Mouse (Mus musculus) urinary bladder, postnatal 36 days (tissue): ENCODE measurements around the gene Hdac5.

Source experiments
- DNase-seq, 2 experiments: peaks; one replicate each; pipeline ENCODE4 v3.0.0; 2022; ENCODE audit warnings: low spot score in 2 of 2, mixed read lengths in 1 of 2

The Hdac5 gene

DNA sequence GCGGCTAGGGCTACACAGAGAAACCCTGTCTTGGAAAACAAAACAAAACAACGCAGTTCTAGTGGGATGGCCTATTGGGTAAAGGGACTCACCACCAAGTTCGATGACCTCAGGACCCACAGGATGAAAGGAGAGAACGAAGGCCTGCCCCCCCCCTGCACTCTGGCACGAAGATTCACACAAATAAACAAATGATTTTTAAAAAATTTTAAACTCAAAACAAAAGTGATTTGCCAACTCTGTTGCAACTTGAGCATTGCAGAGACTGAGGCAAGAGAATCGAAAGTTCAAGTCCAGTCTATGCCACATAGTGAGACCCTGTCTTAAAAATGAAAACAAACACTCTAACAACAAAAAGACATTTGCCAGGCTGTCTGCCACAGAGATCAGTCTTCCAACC is 10.7 kb upstream of the Hdac5 start:
- DNase-seq: no peak

DNA sequence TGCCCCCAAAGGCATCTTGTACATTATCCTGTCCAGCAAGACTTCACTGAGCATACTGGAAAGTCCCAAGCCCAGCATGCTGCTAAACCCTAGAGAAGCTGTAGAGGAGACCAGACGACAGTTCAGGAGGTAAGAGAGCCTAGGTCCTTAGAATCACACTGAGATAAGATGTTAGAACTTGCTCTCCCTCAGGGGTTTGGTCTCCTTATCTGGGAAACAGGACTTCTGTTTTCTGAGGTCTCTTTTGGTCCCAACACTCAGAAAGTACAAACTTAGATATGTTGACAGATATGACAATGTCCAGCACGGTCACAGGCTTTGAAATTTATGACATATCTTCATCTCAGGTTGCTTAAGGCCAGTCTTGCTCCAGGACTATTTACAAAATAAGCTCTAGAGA is 6.1 kb upstream of the Hdac5 start:
- no peak for DNase-seq

DNA sequence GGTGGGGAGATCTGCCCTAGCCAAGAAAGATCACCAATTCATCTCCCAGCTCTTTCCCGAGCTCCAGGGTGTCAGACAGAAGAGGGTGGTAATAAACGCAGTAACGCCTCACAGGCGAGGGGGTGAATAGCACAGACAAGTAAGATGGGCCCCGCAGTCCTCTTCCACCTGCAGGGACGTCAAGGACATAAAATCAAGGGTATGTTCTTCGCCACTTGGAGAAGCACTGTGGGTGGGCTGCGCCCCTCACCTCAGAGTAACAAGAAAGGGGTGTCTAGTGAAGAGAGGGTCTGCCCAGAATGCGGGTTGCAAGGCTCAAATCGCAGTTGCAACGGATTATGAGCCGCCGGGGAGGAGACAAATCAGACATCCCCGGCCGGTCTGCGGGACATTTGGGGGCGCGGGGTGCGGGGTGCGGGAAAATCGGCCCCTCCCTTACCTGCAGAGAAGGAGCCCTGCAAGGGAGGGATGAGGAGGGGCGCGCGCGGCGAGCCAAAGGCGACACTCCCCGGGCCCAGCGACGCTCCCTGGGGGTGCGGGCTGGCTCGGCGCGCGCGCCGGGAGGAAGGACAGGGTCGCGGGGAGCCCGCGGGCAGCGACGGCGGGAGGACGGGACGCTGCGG is 524 bp downstream of the Hdac5 start:
- no peak for DNase-seq

DNA sequence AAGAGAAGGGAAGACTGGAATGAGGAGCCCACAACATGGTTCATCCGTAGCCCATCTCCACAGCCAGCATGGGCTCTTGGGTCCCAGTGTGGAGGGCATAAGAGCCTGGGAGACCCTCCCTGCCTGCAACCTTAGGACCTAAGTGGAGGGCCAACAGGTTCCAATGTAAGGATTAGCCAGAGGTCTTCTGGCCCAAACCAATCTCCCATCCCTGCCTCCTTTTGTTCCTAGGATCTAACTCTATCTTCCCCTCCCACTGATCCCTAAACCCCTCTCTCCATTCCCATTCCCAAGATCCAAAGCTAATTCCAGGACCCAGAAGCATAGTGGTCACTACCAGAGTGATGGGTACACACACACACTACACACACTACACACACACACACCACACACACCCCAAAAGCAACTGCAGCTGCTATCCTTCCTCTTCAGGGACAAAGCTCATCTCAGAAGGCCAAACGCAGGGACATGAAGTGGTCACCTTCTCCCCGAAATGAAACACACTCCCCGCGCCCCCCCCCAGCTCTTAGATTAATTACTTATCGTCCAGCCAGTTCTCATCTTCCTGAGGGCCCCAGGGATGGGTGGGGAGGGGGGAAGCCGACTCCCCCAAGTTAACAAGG is 1.2 kb downstream of the Hdac5 start:
- no peak for DNase-seq

- no peak for DNase-seq
These were observed 1.8 kb downstream of the Hdac5 start for GRCm38 (mm10) chr11:102228191-102228545.

DNA sequence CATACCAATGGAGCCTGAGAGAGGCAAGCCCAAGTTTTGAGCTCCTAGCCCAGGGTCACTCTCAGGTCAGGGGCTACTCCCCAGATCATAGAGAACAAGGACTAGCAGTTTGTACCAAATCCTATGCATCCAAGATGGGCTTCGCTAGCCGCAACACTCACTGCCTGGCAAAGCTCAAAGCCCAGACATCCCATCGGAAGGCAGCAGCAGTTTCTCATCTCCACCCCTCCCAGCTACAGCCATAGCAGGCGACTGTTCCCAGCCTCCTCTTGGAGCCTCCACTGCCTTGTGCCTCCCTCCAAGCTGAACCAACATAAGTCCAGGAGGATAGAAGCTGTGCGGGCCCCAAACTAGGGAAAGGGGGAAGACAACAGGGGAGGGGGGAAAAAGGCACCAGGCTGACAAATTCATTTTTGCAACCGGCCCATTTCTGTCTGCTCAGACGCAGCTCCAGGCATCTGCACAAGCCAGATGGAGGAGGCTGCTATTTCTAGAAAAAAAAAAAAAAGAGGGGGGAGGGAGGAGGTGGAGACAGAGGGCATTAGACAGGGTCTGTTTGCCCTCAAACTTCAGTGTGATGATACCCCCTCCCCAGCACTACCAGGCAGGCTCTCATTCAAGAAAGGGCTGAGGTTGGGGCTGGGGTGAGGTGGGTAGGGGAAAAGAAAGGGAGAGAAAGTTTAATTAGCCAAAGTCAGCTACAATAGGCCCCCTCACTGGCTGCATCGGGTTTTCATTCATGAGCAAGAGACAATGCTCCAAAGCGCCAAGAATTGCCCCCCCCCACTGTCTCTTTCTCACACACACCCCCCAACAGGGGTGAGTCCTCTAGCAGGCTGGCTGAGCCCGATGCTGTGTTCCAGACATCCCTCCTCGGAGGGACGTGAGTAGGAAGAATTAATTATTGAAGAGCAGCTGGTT is 2.4 kb downstream of the Hdac5 start:
- no peak for DNase-seq

GRCm38 (mm10) chr11:102226067-102226978 is 3.6 kb downstream of the Hdac5 start:
- DNase-seq: no peak

- DNase-seq: no peak
These were observed 4.7 kb downstream of the Hdac5 start for GRCm38 (mm10) chr11:102225221-102225620.

GRCm38 (mm10) chr11:102224686-102225085 is 5.3 kb downstream of the Hdac5 start:
- no peak for DNase-seq

- no peak for DNase-seq
These were observed 6.8 kb downstream of the Hdac5 start for GRCm38 (mm10) chr11:102223166-102223565.

GRCm38 (mm10) chr11:102221954-102222351 is 8.0 kb downstream of the Hdac5 start:
- DNase-seq: peak in 1 of 2 experiments; percentile 51

DNA sequence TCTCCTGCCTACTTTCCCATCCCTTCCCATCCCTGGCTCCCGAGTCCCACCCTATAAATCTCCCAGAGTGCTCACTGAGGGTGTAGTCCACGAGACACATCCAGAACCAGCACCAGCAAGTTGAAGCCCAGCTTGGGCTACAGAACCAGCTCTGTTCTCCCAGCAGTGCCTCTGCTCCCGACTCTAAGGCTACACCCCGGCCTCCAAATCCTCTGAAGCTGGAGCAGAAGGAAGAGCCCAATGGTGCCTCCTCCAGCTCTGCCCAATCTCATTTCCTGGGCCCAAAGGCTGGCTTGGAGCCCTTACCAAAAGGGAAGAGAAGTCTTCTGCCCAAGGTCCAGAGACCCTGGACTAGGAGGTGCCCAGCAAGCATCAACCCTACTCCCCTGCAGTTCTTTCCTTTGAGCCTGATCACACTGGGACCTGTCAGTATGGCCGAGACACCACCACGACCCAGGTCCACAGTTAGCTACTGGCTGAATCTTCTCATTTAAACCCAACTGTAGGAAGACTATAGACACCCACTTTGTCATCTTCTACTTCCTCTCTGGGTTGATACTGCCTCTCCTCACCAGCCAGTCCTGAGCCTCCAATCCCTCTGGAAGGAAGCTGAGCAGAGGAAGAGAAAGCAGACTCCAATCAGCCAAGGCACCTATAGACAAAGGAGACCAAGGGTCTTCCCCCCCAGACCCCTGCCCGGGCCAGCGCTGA is 8.6 kb downstream of the Hdac5 start:
- no peak for DNase-seq

DNA sequence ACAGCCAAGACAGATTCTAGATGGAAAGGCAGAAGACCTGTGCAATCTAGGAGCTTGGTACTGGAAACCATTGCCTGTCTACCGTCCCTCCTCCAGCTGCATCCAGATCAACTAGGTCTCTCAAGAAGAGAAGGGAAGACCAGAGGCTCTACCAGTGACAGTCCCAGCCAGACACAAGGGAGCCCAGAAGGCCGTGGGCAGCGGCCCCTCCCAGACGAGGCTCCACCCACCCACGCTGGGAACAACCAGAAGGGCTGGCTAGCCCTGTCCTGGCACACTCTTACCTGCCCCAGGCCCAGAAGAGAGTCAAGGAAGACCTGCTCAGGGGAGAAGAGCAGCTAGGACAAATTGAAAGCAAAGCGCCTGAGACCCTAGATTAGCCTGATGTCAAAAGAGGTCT is 9.5 kb downstream of the Hdac5 start:
- DNase-seq: no peak

GRCm38 (mm10) chr11:102219994-102220346 is 10.0 kb downstream of the Hdac5 start:
- no peak for DNase-seq

DNA sequence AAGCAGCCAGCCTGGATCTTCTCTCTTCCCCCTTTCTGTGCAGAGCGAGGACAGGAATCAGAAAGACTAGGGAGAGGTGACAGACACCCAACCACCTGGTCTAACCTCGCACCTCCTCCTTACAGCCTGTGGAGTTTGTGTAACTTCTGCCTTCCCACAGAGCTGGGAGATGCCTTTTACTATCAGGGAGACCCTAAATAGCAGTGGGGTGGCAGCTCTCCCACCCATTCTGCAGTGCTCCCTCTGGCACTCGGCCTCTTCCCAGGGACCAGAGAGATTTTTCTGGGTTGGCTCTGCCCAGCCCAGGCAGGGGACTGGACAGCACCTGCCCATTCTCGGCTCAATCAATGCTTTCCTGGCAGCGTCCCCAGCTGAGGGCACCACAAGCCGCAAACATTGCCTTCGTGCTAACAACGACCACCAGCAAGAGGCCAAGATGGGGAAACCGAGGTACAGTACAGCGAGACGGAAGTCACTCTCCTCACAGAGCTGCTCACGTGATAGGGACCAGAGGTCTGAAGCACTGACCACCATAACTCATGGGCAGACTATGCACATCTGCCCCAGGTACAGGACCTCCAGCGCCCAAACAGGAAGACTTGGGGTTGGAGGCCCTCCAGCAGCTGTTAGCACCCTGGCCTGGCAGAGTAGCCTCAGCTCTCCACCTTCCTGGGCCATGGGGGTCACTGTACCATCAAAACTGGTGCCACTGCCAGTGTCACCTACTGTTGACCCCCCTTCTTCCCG is 10.5 kb downstream of the Hdac5 start:
- DNase-seq: no peak

GRCm38 (mm10) chr11:102218783-102219182 is 11.2 kb downstream of the Hdac5 start:
- DNase-seq: peak; percentile 88 to 95

GRCm38 (mm10) chr11:102217876-102218430 is 12.0 kb downstream of the Hdac5 start:
- DNase-seq: no peak

DNA sequence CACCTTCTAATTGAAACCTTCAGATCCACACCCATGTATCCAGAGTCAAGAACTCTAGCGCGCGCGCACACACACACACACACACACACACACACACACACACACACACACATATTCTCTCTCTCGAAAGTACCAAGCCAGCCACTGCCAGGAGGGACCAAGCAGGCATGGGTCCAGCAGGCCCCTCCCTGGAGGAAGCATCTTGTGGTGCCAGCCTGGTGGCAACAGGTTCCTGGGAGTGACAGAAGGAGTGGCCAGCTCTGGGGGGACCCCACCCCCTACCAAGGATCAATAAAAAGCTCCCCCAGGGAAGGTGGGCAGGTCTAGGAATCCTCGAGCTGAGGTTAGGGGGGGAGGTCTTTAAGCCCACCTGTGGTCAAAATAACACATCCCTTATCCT is 12.6 kb downstream of the Hdac5 start:
- DNase-seq: no peak

GRCm38 (mm10) chr11:102216886-102217240 is 13.1 kb downstream of the Hdac5 start:
- DNase-seq: no peak
